Mouse (Mus musculus) brown adipose tissue, adult 24 weeks (tissue): ENCODE results near the gene Tas2r126. TPM values are rescaled to one million over a fixed set of nuclear protein-coding genes. Genes with fewer than 3 reads are reported as not detected.
"Not testable (repeated sequence)": the region's sequence is repeated elsewhere in the genome, so short reads cannot be mapped to it uniquely, and the experiment has no call there.

Experiments
- H3K27ac ChIP-seq: fragments of 200-500 bp; replicated peaks from 2 replicates; pipeline ENCODE4 v1.5.1; 2012; ENCODE audit warnings: low read depth, mild to moderate bottlenecking, low read length
- H3K4me1 ChIP-seq: fragments of 200-500 bp; 2 replicates; pipeline ENCODE4 v1.6.1; 2012; ENCODE audit warnings: low read length, mixed read lengths; ENCODE audit not compliant: control insufficient read depth, insufficient read depth, insufficient read length
- H3K4me3 ChIP-seq: fragments of 200-500 bp; 2 replicates; pipeline ENCODE4 v1.5.1; 2012; ENCODE audit warnings: low read depth, mild to moderate bottlenecking, low read length, moderate library complexity; ENCODE audit not compliant: insufficient read depth
- polyA plus RNA-seq: library from polyadenylated mRNA; stranded (reverse); fragments of >200 nt; gene quantifications from 2 replicates; pipeline ENCODE4 v1.2.4, GENCODE M21; 2012; ENCODE audit not compliant: missing spikeins, insufficient read depth, insufficient read length

Gene Tas2r126
- polyA plus RNA-seq, 1 experiment, result not detected

DNA sequence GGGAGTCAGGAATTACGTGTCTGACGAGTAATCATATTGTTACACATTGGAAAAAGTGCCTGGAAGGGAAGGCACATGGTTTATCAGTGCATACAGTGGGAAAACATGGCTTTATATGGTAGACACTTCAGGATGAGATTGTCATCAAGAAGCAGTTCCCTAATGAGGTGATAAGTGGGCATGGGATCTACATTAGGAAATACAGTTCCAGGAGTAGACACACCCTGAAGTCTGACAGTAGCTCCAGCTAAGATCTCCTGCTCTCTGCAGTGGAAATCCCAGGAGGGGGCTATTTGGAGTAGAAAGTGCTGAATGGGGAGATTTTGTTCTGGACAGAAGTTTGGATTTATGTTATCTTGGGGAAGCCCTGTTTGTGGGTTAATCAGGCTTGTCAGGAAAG, 7.1 kb downstream of the Tas2r126 start:
- Histone ChIP-seq H3K4me1 (no peaks in the 10 kb centered on the region), H3K27ac (no peak overlapping the region), H3K4me3 (no peak overlapping the region)

DNA sequence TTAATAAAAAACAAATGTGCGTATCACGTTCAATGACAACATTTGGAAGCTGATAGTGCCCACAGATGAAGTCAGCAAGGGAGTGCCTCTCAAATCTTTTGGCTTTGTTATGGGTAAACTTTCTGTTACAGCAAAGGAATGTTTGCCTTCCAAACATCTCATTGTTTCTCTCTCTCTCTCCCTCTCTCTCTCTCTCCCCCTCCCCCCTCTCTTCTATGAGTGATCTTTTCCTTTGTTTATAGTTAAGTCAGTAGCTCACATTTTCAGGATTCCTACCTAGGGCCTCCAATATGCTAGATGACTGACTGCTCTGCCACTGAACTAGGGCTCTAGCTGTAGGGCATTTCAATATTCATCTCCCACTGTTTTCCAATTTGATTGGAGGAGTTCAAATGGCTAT, 10.2 kb downstream of the Tas2r126 start:
- no peaks in the 10 kb centered on the region for H3K4me1 ChIP-seq
- H3K27ac ChIP-seq, result no peak overlapping the region
- no peak overlapping the region for H3K4me3 ChIP-seq

DNA sequence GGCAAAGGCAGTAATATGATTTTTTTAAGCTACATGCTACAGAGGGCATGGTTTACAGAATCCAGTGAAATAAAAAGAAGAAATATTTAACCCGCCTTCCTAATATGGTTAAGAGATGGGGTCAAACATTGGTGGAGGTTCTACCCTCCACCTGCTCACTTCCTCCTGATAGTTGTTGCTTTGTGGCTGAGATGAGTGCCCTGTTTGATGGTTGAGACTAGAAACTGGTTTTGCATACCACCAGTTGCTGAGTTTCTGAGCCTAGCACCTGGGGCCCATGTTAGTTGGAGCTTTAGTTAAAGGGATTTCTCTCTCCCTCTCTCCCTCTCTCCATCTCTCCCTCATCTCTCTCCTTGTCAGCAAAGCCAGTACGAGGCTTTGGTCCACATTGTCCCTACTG, 13.0 kb downstream of the Tas2r126 start:
- no peak overlapping the region for H3K4me3 ChIP-seq
- no peak overlapping the region for H3K27ac ChIP-seq
- H3K4me1 ChIP-seq, result no peaks in the 10 kb centered on the region

DNA sequence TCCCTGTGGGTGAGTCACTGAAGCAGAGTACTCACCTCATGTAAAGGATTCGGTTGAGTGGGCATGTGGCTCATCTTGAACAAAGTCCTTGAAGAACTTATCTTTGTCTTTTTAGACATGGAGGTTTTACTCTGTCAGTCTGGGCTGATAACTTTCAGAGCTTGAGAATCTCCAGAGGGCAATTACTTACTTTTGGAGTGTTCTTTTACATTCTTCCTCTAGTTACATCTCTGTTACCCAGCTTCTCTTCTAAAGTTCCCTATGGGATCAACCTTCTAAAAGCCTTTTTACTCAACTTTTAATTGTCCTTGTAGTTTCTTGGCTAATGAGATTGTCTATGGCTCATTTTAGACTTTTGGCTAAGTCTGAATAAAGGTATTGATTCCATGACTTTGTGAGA, 30.8 kb downstream of the Tas2r126 start, which contains the start of gene Olfr458:
Gene Olfr458 (minus strand): TSS at position 101 of the 400 bp plus-strand sequence.
- Histone ChIP-seq H3K4me3 (no peak within 1 kb of the TSS), H3K27ac (no peak within 1 kb of the TSS), H3K4me1 (no peaks in the 10 kb centered on the region)

DNA sequence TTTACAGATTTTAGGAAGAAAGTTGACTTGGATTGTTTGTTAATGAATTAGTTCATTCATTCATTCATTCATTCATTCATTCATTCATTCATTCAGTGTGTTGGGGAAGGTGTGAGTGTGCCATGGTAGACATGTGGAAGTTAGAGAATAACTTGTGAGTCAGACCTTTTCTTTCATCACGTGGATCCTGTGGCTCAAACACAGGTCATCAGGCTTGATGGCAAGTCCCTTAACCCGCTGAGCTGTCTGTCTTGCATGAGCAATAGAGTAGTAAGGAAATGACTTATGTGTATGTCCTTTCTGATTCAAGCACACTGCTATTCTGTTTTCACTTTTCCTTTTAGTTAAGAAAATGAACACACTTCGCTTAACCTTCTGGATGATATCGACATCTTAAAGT, 36.2 kb downstream of the Tas2r126 start:
- Histone ChIP-seq H3K4me1 (no peaks in the 10 kb centered on the region), H3K27ac (no peak overlapping the region)

DNA sequence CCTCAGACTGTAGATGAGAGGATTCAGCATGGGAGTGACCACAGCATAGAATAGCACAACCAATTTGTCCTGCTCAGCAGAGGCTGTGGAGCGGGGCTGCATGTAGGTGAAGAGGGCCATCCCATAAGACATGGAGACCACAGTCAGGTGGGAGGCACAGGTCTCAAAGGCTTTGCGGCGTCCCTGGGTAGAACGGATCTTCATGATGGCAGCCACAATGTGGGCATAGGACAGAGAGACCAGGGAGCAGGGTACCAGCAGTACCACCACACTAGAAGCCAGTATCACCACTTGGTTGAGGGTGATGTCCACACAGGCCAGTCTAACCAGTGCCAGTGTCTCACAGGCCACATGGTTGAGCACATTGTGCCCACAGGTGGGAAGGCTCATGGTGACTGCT, 37.0 kb downstream of the Tas2r126 start:
- H3K4me1 ChIP-seq, H3K27ac ChIP-seq, H3K4me3 ChIP-seq: not testable (repeated sequence)

More for the DNA sequence above, 36.2 kb downstream of the Tas2r126 start:
- H3K4me3 ChIP-seq, result no peak overlapping the region

DNA sequence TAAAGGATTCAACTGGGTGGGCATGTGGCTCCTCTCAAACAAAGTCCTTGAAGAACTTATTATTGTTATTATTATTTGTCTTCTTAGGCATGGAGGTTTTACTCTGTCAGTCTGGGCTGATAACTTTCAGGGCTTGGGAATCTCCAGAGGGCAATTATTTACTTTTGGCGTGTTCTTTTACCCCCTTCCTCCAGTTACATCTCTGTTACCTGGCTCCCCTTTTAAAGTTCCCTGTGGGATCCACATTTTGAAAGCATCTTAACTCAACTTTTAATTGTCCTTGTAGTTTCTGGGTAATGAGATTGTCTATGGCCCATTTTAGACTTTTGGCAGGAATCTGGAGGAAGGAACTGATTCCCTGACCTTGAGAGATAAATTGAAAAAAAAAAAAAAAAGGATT, 41.9 kb downstream of the Tas2r126 start, which contains the start of gene Olfr457:
Gene Olfr457 (minus strand): TSS at position 101 of the 400 bp plus-strand sequence.
- Histone ChIP-seq H3K4me1 (no peaks in the 10 kb centered on the region), H3K27ac (no peak within 1 kb of the TSS), H3K4me3 (no peak within 1 kb of the TSS)

DNA sequence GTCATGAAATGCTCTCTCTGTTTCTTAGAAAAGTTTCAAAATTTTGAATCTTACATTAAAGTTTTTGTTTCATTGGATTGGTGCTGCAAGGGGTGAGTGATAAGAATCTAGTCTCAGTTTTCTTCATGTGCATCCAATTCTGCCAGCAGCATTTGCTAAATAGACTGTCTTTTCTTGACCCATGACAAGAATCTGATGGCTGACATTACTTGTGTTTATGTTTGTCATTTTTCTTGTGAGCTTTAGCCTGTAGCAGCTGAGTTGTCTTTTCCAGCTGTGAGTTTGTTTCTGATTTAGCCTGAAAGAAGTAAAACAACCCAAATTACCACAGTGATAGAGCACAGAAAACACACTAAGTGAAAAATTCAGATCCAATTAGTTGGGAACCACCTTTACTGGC, 50.3 kb downstream of the Tas2r126 start:
- Histone ChIP-seq H3K4me1 (no peaks in the 10 kb centered on the region), H3K27ac (no peak overlapping the region), H3K4me3 (no peak overlapping the region)

Other genes with a start within 250 kb of the Tas2r126 start
- gene Tas2r144, start 219.2 kb upstream of the Tas2r126 start, polyA plus RNA-seq, result not detected in 2 replicates
- gene Gstk1, start 188.6 kb upstream of the Tas2r126 start, polyA plus RNA-seq, result 117 and 158 TPM in 2 replicates
- gene Tmem139, start 172.6 kb upstream of the Tas2r126 start, polyA plus RNA-seq, result 1.2 and 1.7 TPM in 2 replicates
- 3.7 and 7.1 TPM in 2 replicates for gene Casp2, start 169.6 kb upstream of the Tas2r126 start, polyA plus RNA-seq
- 0.79 and 2.3 TPM in 2 replicates for gene Clcn1, start 147.8 kb upstream of the Tas2r126 start, polyA plus RNA-seq
- not detected in 2 replicates for gene Fam131b, start 109.9 kb upstream of the Tas2r126 start, polyA plus RNA-seq
- 16.2 and 22.0 TPM in 2 replicates for gene Zyx, start 84.9 kb upstream of the Tas2r126 start, polyA plus RNA-seq
- not detected in 2 replicates for gene Epha1, start 61.3 kb upstream of the Tas2r126 start, polyA plus RNA-seq
- gene Tas2r143, start 34.3 kb upstream of the Tas2r126 start, polyA plus RNA-seq, result not detected in 2 replicates
- not detected in 2 replicates for gene Tas2r135, start 29.1 kb upstream of the Tas2r126 start, polyA plus RNA-seq
- gene Olfr458, start 30.7 kb downstream of the Tas2r126 start, polyA plus RNA-seq, result not detected in 2 replicates
- gene Olfr457, start 41.8 kb downstream of the Tas2r126 start, polyA plus RNA-seq, result not detected in 2 replicates
- gene Olfr456, start 52.7 kb downstream of the Tas2r126 start, polyA plus RNA-seq, result not detected in 2 replicates
- gene Olfr455, start 113.1 kb downstream of the Tas2r126 start, polyA plus RNA-seq, result not detected in 2 replicates
- gene Tcaf3, start 163.2 kb downstream of the Tas2r126 start, polyA plus RNA-seq, result not detected in 2 replicates
- gene Tcaf2, start 210.7 kb downstream of the Tas2r126 start, polyA plus RNA-seq, result 3.0 and 4.1 TPM in 2 replicates